Mouse (Mus musculus) left cerebral cortex, adult 11 months (tissue): Measurements from ENCODE around the gene Oxsm.

ENCODE experiments used
- DNase-seq: peaks from one replicate; pipeline ENCODE4 v3.0.0; 2022; ENCODE audit warnings: low spot score

Gene Oxsm

DNA sequence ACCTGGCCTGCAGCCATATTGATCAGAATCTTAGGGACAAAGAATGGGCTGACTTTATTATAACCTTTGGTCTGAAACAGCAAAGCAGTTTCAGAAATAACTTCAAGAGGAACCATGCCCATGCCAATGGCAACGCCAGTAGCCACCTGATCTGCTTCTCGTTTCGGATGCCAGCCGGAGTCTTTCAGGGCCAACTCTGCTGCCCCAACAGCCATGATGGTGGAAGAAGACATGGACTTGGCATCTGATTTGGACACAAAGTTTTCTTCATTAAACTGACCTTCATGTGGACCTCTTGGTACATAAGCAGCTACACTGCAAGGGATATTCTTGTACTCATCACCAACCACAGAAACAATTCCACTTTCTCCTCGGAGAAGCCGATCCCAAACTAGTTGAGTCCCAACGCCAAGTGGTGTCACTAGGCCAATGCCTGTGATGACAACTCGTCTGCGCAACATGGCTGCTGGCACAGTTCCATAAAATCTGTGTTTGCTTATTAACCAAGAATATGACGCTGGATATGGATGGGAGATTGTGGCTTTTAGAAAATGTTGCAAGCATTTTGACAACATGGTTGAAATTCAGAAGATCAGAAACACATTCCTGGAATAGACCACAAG lies 7.3 kb downstream of the Oxsm start:
- DNase-seq: no peak

DNA sequence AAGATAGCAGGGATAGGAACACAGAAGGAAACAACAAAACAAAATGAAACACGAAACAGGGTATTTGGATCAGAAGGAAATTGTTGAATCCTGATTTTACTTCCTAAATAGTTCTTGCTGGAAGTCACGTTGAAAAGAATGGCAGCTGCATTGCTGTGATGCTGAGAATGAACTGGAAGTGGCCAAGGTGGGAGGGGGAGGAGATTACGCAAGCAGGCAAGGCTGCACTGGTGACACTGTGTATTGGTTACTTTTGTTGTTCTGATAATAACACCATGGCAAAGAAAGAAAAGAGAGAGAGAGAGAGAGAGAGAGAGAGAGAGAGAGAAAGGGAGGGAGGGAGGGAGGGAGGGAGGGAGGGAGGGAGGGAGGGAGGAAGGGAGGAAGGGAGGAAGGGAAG lies 13.1 kb downstream of the Oxsm start:
- no peak for DNase-seq

DNA sequence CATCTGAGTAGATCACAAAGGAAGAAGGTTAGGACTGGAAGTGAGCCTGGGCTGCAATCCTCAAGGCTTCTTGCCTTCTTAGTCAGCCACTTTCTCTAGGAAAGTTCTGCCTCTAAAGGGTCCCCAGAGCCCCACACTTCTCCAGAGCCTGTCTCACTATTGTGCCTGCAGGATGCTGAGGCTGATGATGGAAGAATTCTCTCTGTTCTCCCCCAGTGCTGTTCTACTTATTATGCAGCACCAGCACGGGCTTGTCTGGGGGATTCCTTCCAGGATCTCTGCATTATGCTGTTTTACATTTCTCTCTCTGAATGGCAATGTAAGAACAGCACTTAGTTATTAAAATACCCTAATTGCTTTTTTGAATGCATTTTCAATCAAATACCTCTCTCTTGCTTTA lies 16.1 kb downstream of the Oxsm start:
- DNase-seq: no peak

DNA sequence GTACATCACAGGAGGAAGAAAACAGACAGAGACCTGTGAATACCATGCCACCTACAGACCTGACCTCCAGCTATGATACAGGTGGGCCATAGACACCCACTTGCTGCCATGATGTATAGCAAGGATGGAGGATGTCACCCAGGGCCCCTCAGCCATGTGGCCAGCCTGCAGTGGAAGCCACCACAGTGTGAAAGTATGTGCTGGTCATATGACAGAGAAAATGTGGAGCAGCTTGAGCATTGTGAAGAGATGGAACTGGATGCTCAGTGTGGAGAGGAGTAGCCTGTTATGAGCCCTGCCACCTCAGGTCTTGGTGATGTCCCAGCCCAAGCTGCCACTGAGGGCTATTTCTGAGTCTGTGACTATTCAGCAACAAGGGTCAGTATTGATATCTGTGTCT lies 19.0 kb downstream of the Oxsm start:
- no peak for DNase-seq

DNA sequence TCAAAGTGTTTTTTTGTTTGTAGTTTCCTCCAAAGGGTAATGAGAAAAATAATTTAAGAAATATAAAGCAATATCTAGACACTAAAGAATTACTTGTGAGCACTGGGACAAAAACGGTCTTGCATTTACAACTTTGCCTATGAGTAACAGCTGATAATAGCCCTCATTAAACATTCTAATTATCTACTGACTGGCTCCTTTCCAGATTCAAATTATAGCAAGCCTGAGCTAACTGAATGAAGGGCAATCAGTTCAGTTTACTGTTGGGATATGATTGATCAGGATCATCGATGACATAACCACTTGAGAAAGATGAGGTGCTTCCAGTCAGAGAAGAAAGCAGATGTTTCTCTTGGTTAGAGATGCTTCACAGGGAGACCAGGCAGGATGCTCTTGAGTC lies 20.2 kb downstream of the Oxsm start:
- DNase-seq: no peak

DNA sequence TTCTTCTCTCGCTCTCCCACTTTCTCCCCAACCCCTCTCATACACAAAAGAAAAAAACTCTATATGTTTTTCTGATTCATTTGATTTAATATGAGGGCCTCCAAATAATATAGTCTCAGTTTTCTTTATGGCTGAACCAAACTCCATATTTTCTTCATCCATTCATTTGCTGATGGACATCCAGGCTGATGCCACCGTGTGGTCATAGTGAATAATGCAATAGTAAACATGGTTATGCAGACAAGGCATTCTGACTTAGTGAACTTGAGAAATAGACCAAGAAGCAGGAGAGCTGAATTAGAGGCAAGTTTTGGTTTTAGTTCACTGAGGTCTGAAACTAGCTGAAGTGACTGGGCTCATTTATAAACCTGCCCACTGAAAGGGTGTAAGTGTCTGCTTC lies 30.6 kb downstream of the Oxsm start:
- DNase-seq: no peak

DNA sequence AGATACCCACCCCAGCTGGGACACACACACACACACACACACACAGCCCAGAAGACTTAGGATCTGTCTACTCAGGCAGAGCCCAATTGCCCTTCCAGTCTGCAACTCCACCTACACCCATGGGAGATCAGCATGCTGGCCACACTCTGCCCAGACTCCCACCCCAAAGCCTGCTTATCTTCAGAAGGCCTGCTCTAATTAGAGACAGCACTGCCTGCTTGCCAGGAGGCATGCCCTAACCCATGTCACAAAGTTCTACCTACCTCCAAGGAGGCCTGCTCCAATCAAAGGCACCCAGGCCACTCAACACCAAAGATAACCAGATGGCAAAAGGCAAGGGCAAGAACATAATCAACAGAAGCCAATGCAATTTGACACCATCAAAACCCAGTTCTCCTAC lies 41.9 kb downstream of the Oxsm start:
- no peak for DNase-seq

DNA sequence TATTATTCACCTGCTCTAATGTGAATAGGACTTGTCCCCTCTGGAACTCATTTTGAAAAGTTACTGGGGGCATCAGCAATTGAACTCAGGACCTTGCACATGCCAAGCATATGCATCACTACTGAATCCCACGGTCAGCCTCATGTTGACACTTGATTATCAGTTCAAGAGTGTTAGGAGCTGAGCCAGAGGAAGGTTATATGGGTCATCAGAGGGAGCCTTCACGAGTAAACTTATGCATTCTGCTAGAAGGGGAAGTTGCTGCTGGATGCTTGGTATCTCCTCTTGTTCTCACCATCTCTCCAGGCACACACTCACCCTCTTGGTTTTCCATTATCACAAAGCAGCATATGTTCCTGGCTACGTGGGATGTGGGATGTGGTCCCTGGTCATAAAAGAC lies 47.9 kb downstream of the Oxsm start:
- no peak for DNase-seq

DNA sequence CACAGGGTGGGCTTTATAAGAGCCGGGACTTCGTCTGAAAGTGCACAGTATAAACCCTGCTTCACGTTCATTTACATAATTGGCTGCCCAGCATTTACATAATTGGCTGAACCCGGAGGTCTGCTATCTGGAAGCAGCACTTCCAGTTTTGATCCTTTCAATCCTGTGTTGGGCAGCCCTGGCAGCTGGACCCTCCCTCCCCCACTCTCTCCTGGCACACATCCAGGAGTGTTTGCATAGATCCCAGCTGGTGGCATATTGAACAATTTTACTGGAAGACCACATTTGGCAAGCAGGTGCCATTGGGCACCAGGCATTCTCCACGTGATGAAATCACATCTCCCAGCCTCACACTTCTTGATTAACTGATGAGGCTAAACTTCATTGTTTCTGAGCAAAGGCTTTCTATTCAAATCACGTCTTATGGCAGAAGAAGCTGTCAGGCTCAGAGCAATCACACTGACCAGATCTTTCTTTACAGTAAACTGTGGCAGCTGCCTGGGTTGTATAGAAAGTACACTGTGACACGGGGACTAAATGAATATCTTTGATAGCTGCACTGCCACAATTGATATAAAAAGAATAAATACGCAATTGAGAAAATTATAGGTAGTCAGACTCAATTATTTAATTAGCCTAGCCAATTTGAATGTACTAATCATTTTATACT lies 48.5 kb downstream of the Oxsm start:
- DNase-seq: peak; percentile 41

DNA sequence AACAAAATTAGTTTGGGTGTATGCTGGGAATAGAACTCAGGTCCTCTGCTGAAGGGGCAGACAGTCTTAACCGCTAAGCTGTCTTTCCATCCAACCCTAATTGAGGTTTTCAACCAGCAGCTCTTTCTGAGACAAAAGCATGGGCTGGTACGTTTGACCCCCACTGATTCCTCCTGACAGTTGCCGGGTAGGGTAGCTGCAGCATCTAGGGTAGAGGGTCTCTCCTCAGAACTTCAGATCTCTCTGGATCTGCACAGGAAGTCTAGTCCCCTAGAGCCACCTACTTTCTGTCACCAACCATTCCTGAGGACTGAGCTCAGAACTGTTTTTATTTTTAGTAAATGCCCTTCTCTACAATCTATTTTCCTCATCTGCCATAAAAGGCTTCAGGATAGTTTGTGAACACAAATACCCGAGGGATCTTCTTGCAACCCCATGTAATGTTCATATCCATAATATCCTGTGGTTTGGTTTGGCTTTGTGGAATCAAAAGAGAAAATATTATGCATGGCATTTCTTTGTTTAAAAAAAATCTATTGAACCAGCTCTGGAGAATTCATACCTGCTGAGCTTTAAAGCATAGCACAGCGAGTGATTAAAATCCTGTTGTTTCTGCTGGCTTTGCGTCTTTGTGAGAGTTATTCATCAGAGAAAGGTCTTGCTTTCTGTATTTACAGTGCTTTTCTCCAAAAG lies 49.2 kb downstream of the Oxsm start:
- DNase-seq: no peak

DNA sequence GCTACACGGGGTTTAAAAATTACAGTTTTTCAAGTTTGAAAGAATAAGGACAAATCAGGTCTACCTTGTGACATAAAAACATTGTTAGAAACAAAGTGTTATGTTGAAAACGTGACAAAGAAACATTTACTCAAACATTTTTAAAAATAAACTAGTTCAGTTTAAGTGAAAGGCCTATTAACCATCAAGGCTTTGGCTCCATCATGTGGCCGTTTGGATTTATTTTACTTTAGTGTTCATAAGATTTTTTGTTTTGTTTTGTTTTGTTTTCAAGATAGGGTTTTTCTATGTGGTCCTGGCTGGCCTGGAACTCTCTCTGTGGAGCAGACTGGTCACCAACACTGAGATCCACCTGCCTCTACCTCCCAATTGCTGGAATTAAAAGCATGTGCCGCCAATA lies 53.1 kb downstream of the Oxsm start:
- DNase-seq: no peak

DNA sequence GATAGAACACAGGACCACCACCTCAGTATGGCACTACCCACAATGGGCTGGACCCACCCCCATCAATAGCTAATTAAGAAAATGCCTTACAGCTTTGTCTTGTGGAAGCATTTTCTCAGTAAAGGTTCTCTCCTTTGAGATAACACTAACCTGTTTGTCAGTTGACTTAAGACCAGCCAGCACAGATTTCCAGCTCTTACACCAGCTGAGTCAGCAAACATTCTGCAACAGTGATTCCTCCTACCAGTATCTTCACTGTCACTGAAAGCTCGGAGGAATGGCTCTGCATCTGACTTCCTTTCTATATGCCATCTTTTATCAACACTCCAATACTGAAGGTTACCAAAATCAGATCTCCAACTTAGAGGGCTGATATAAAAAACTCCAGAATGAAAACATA lies 54.1 kb downstream of the Oxsm start:
- DNase-seq: no peak

DNA sequence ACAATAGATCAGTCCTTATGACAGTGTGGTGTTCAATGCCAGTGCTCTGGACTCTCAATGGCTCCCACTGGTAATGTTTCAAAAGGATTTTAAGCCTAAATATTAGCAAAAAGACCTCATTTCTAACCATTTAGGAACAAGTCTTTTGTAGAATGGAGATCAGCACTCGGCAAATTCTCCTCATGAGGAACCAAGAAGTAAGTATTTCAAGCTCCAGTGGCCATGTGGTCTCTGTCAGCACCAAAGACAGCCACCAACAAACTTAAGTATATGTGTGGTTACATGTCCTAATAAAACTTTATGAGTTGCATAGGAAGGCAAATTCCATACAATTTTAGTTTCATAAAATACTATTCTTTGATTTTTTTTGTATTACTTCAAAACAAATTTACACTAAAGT lies 55.5 kb downstream of the Oxsm start:
- DNase-seq: no peak

DNA sequence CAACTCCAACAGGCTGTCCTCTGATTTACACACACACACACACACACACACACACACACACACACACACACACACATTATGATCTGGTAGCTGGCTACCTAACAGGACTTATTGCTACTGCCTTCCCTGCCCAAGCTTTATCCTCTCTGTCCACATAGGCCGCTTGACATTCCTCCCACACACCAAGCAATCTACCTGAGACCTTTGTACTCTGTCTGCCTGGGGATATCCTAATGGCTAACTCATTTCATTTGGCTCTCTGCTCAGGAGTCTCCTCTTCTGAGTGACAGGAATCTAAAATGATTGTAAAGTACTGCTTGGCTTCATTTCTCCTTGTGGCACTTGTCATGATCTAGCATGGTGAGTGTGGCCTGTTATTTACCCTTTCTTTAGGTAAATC lies 60.5 kb downstream of the Oxsm start:
- DNase-seq: no peak
